Mouse (Mus musculus) forebrain, embryonic 11.5 days (tissue): Measurements from ENCODE around the gene Fam168a. TPM values are rescaled to one million over a fixed set of nuclear protein-coding genes. Genes with fewer than 3 reads are reported as not detected.
A peak's percentile ranks its signal among the peaks of the same experiment; 100 is the strongest.
"Not testable (repeated sequence)": the region's sequence is repeated elsewhere in the genome, so short reads cannot be mapped to it uniquely, and the experiment has no call there.

Experiments used
- ATAC-seq: fragments of 200-750 bp; cut with Nextera tagmentation; replicated peaks from 2 replicates; pipeline ENCODE4 v1.8.0; 2017; ENCODE audit warnings: moderate TSS enrichment; ENCODE audit not compliant: low FRiP score
- DNase-seq: peaks from one replicate; pipeline ENCODE4 v3.0.0-alpha.2; 2017; ENCODE audit warnings: low spot score
- H3K27ac ChIP-seq: fragments of 300-500 bp; sonication (generic); 2 replicates; pipeline ENCODE4 v1.5.1; 2014; ENCODE audit warnings: low read depth, low read length
- H3K27me3 ChIP-seq: fragments of 300-500 bp; sonication (generic); 2 replicates; pipeline ENCODE4 v1.6.1; 2014; ENCODE audit warnings: mild to moderate bottlenecking, low read length, mixed read lengths; ENCODE audit not compliant: control insufficient read depth, insufficient read depth
- H3K36me3 ChIP-seq: fragments of 300-500 bp; sonication (generic); 2 replicates; pipeline ENCODE4 v1.6.1; 2014; ENCODE audit warnings: mild to moderate bottlenecking, low read length, moderate library complexity, mixed read lengths; ENCODE audit not compliant: control insufficient read depth, insufficient read depth
- H3K4me1 ChIP-seq: fragments of 300-500 bp; sonication (generic); replicated peaks from 2 replicates; pipeline ENCODE4 v1.6.1; 2014; ENCODE audit warnings: low read length, mixed read lengths; ENCODE audit not compliant: control insufficient read depth, insufficient read depth
- H3K4me2 ChIP-seq: fragments of 300-500 bp; sonication (generic); 2 replicates; pipeline ENCODE4 v1.6.1; 2014; ENCODE audit warnings: low read depth, mild to moderate bottlenecking, low read length, moderate library complexity, mixed read lengths; ENCODE audit not compliant: severe bottlenecking
- H3K4me3 ChIP-seq: fragments of 300-500 bp; sonication (generic); 2 replicates; pipeline ENCODE4 v1.5.1; 2014; ENCODE audit warnings: low read depth, low read length
- H3K9ac ChIP-seq: fragments of 300-500 bp; sonication (generic); 2 replicates; pipeline ENCODE4 v1.6.1; 2014; ENCODE audit warnings: low read length
- H3K9me3 ChIP-seq: fragments of 300-500 bp; sonication (generic); 2 replicates; pipeline ENCODE4 v1.6.1; 2016; ENCODE audit warnings: low read length, mixed read lengths; ENCODE audit not compliant: control insufficient read depth
- WGBS: fragments of 180-500 bp; shearing (Covaris S2); extraction: QIAGEN DNeasy Blood & Tissue Kit; methylation state at CpG from one replicate; pipeline ENCODE4 v1.1.7; 2014; 5-methylcytosine and 5-hydroxymethylcytosine counted together
- polyA plus RNA-seq: library from polyadenylated mRNA; unstranded; fragments of >200 nt; fragmentation: Nextera tagmentation; extraction: Ambion mirVana; gene quantifications from 2 replicates; pipeline ENCODE4 v1.2.1, GENCODE M21; 2014

Fam168a gene
- polyA plus RNA-seq, 1 experiment from 2014 or later = 52.9 TPM

- DNase-seq (peak; percentile 61), ATAC-seq (no peak)
- Histone ChIP-seq H3K4me1 (peaks cover 15% of the 10 kb centered on the region), H3K4me2 (peak overlapping the region; percentile 24; the same call in 1 of the 2 replicates), H3K9me3 (no peaks in the 10 kb centered on the region), H3K36me3 (no peaks in the 10 kb centered on the region), H3K27ac (peak overlapping the region; percentile 82), H3K4me3 (no peak overlapping the region), H3K9ac (peak overlapping the region; percentile 23; the same call in 1 of the 2 replicates), H3K27me3 (no peaks in the 10 kb centered on the region)
- 8% methylated on average over 12 of the region's 12 CpGs for WGBS
Observed at GRCm38 (mm10) chr7:100723453-100724294, 17.2 kb downstream of the Fam168a start.

- no peak for ATAC-seq
- 96% methylated on average over 2 of the region's 2 CpGs for WGBS
- Histone ChIP-seq H3K4me3 (no peak overlapping the region), H3K9me3 (no peaks in the 10 kb centered on the region), H3K27me3 (no peaks in the 10 kb centered on the region), H3K27ac (no peak overlapping the region), H3K36me3 (no peaks in the 10 kb centered on the region), H3K9ac (no peak overlapping the region), H3K4me2 (no peak overlapping the region), H3K4me1 (peaks cover 11% of the 10 kb centered on the region)
- DNase-seq = no peak
Observed at GRCm38 (mm10) chr7:100727538-100728085, 21.2 kb downstream of the Fam168a start.

- Histone ChIP-seq H3K9me3 (no peaks in the 10 kb centered on the region), H3K36me3 (no peaks in the 10 kb centered on the region), H3K9ac (no peak overlapping the region), H3K4me2 (no peak overlapping the region), H3K27me3 (no peaks in the 10 kb centered on the region), H3K27ac (no peak overlapping the region), H3K4me3 (no peak overlapping the region), H3K4me1 (peaks cover 4% of the 10 kb centered on the region; the same call in 1 of the 2 replicates)
- DNase-seq (no peak), ATAC-seq (no peak)
- WGBS = 87% methylated on average over 2 of the region's 2 CpGs
Observed at GRCm38 (mm10) chr7:100729778-100730177, 23.3 kb downstream of the Fam168a start.

GRCm38 (mm10) chr7:100732341-100733050, 26.1 kb downstream of the Fam168a start:
- Histone ChIP-seq H3K9me3 (no peaks in the 10 kb centered on the region), H3K4me2 (no peak overlapping the region), H3K4me3 (no peak overlapping the region), H3K9ac (no peak overlapping the region), H3K36me3 (no peaks in the 10 kb centered on the region), H3K4me1 (peaks cover 4% of the 10 kb centered on the region; the same call in 1 of the 2 replicates), H3K27ac (no peak overlapping the region), H3K27me3 (no peaks in the 10 kb centered on the region)
- ATAC-seq (no peak), DNase-seq (no peak)
- 71% methylated on average over 6 of the region's 6 CpGs for whole genome bisulfite sequencing

GRCm38 (mm10) chr7:100733051-100733813, 26.8 kb downstream of the Fam168a start:
- Histone ChIP-seq H3K27me3 (no peaks in the 10 kb centered on the region), H3K36me3 (no peaks in the 10 kb centered on the region), H3K9ac (no peak overlapping the region), H3K4me1 (peaks cover 4% of the 10 kb centered on the region; the same call in 1 of the 2 replicates), H3K4me2 (no peak overlapping the region), H3K9me3 (no peaks in the 10 kb centered on the region), H3K4me3 (no peak overlapping the region), H3K27ac (peak overlapping the region; percentile 50; the same call in 1 of the 2 replicates)
- 67% methylated on average over 7 of the region's 7 CpGs for WGBS
- DNase-seq (no peak), ATAC-seq (no peak)

- Histone ChIP-seq H3K4me3 (no peak overlapping the region), H3K9me3 (no peaks in the 10 kb centered on the region), H3K9ac (no peak overlapping the region), H3K36me3 (no peaks in the 10 kb centered on the region), H3K4me2 (no peak overlapping the region), H3K4me1 (peaks cover 4% of the 10 kb centered on the region; the same call in 1 of the 2 replicates), H3K27me3 (no peaks in the 10 kb centered on the region), H3K27ac (no peak overlapping the region)
- DNase-seq (peak; percentile 60), ATAC-seq (peak; percentile 69)
- WGBS = 27% methylated on average over 6 of the region's 6 CpGs
Observed at GRCm38 (mm10) chr7:100734201-100734600, 27.8 kb downstream of the Fam168a start.

GRCm38 (mm10) chr7:100734905-100735304, 28.5 kb downstream of the Fam168a start:
- not testable (repeated sequence) for H3K36me3 ChIP-seq, H3K9me3 ChIP-seq, DNase-seq, H3K27me3 ChIP-seq, H3K4me3 ChIP-seq, H3K27ac ChIP-seq, H3K4me1 ChIP-seq, ATAC-seq, H3K4me2 ChIP-seq, H3K9ac ChIP-seq
- WGBS = 92% methylated on average over 1 of the region's 2 CpGs

- Histone ChIP-seq H3K27ac (no peak overlapping the region), H3K27me3 (no peaks in the 10 kb centered on the region), H3K4me2 (no peak overlapping the region), H3K4me1 (peaks cover 4% of the 10 kb centered on the region; the same call in 1 of the 2 replicates), H3K9me3 (no peaks in the 10 kb centered on the region), H3K36me3 (no peaks in the 10 kb centered on the region), H3K4me3 (no peak overlapping the region), H3K9ac (no peak overlapping the region)
- ATAC-seq (no peak), DNase-seq (no peak)
- 88% methylated on average over 3 of the region's 3 CpGs for WGBS
Observed at GRCm38 (mm10) chr7:100736131-100736530, 29.7 kb downstream of the Fam168a start.
